Mouse (Mus musculus): Measurements from ENCODE around the gene Map4k5. TPM values are rescaled to one million over a fixed set of nuclear protein-coding genes. Genes with fewer than 3 reads are reported as not detected.

Map4k5 gene
- polyA plus RNA-seq, 1 experiment from 2014 or later: 28.7 TPM

DNA sequence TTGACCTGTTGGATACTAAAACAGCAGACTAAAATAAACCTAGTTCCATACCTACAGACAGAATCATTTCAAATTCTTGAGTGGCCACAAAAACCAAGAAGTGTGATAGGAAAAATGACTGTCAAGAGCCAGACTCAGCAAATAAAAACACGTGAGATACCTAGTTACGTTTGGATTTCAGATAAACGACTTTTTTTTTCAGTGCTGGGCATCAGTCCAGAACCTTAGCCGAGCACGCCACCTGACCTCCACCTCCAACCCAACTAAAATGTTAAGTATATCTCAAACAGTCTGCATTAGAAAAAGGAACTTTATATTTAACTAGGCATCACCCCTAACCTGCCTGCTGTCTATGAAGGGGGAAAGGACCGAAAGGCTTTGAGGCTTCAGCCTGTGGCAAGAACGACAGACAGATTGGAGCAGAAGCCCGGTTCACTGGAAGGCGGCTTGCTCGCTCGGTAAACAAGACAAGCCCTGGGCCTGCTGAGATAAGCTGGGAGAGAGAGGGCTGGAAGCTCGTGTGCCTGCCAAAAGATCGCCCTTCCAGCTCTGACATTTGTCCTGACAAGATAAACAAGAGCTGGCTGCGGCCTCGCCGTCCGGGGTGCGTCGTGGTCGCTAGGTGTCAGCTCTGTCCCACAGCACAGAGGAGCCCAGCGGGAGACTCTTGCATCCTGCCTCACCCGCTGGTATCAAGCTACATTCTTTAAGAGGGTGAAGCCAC, 135.4 kb downstream of the Map4k5 start:
- Histone ChIP-seq H3K4me1 (peaks cover 11% of the 10 kb centered on the region), H3K27ac (peak overlapping the region; percentile 76), H3K36me3 (no peaks in the 10 kb centered on the region), H3K9ac (peak overlapping the region; percentile 4; the same call in 1 of the 2 replicates), H3K9me3 (no peaks in the 10 kb centered on the region), H3K4me2 (peak overlapping the region; percentile 50), H3K4me3 (replicated peaks) (peak overlapping the region; percentile 16), H3K27me3 (replicated peaks) (0 out of 2 replicates have a peak, but pooled peaks cover 3% of the 10 kb centered on the region)
- peak; percentile 92 for ATAC-seq (ENCODE audit: insufficient read depth, low FRiP score, low read depth)
- 4% methylated on average over 22 of the region's 22 CpGs for WGBS

DNA sequence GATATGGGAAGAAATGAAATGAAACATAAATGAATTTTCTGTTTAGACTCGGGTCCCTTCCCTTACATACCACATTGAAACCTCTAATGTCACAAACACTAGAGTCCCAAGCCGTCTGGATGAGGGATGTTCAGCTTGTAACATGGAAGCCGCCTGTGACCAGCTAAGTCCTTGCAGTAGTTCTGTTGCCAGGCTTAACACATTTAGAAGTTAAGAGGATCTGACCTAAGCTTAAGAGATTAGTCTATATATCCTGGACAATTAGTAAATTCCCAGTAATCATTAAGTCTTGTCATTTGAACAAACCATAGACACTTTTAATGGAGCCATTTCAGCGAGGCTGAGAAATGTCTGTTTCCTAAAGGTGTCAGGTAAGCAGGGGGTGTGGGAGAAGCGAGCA, 137.0 kb downstream of the Map4k5 start:
- Histone ChIP-seq H3K9me3 (no peaks in the 10 kb centered on the region), H3K9ac (no peak overlapping the region), H3K4me2 (no peak overlapping the region), H3K36me3 (no peaks in the 10 kb centered on the region), H3K4me3 (replicated peaks) (no peak overlapping the region), H3K4me1 (peaks cover 17% of the 10 kb centered on the region), H3K27ac (no peak overlapping the region), H3K27me3 (replicated peaks) (0 out of 2 replicates have a peak, but pooled peaks cover 3% of the 10 kb centered on the region)
- ATAC-seq (ENCODE audit: insufficient read depth, low FRiP score, low read depth): no peak
- WGBS: 75% methylated on average over 5 of the region's 5 CpGs

DNA sequence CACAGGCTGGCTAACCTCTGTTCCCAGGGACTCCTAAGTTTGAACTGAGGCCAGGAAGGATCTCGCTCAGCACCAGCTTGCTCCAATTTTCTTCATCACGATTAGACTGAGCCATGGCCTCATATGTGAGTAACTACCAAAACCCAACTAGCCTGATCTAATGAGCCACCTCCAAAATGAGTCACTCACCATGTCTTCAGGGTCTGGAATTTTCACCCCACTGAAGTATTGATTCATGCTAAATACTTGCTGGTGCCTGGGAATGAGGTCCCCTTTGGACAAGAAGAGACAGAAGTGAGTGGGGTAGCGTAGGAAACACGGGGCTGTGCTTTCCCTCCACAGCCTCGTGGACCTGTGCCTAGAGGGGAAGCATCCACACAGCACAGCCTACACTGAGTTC, 139.1 kb downstream of the Map4k5 start:
- ATAC-seq (ENCODE audit: insufficient read depth, low FRiP score, low read depth): no peak

More for the DNA sequence above, 139.1 kb downstream of the Map4k5 start:
- no peaks in the 10 kb centered on the region for H3K36me3 ChIP-seq
- WGBS: 84% methylated on average over 5 of the region's 5 CpGs
- no peak overlapping the region for H3K9ac ChIP-seq
- H3K4me1 ChIP-seq: peaks cover 16% of the 10 kb centered on the region
- H3K4me3 ChIP-seq (replicated peaks): no peak overlapping the region
- no peak overlapping the region for H3K27ac ChIP-seq
- no peak overlapping the region for H3K4me2 ChIP-seq
- H3K27me3 ChIP-seq (replicated peaks): 0 out of 2 replicates have a peak, but pooled peaks cover 3% of the 10 kb centered on the region
- no peaks in the 10 kb centered on the region for H3K9me3 ChIP-seq

MicroRNA genes within 50 kb of the gene (microRNA counts, 519-probe panel; counts per million panel counts)
- microRNA mmu-miR-681: not detected

Small RNA genes lying within 50 kb of the gene (microRNA-seq; reads per million reads assigned to microRNA genes)
- not detected for gene Mir681

Other genes starting within 250 kb of the Map4k5 start
- gene Sos2, start 211.3 kb downstream of the Map4k5 start, polyA plus RNA-seq (2015; fragmentation: Nextera tagmentation; extraction: Ambion mirVana): 10.9 and 12.3 TPM in 2 replicates
- 18.3 and 21.2 TPM in 2 replicates for gene L2hgdh, start 168.3 kb downstream of the Map4k5 start, polyA plus RNA-seq (2015; fragmentation: Nextera tagmentation; extraction: Ambion mirVana)
- 28.2 and 28.3 TPM in 2 replicates for gene Atp5s, start 168.2 kb downstream of the Map4k5 start, polyA plus RNA-seq (2015; fragmentation: Nextera tagmentation; extraction: Ambion mirVana)
- 4.2 and 5.5 TPM in 2 replicates for gene Cdkl1, start 101.9 kb downstream of the Map4k5 start, polyA plus RNA-seq (2015; fragmentation: Nextera tagmentation; extraction: Ambion mirVana)
- 6.9 and 7.1 TPM in 2 replicates for gene Atl1, start 586 bp downstream of the Map4k5 start, polyA plus RNA-seq (2015; fragmentation: Nextera tagmentation; extraction: Ambion mirVana)
- gene Sav1, start 93.8 kb upstream of the Map4k5 start, polyA plus RNA-seq (2015; fragmentation: Nextera tagmentation; extraction: Ambion mirVana): 6.0 and 7.2 TPM in 2 replicates
- 11.0 and 11.6 TPM in 2 replicates for gene Nin, start 220.5 kb upstream of the Map4k5 start, polyA plus RNA-seq (2015; fragmentation: Nextera tagmentation; extraction: Ambion mirVana)